Mouse (Mus musculus) heart, adult 9 months (tissue): ENCODE results near the gene Blm.

Experiments
- DNase-seq, 2 experiments: peaks; one replicate each; pipeline ENCODE4 v3.0.0; 2022; ENCODE audit warnings: low spot score in 2 of 2

The Blm gene

GRCm38 (mm10) chr7:80535009-80535744, at the start of gene Blm:
Gene Blm, minus strand, starts transcription at chr7:80535119.
- peak; percentile 96 for DNase-seq

- DNase-seq = peak; percentile 51 to 61
Observed at GRCm38 (mm10) chr7:80583981-80584380, 49.1 kb upstream of the Blm start.

GRCm38 (mm10) chr7:80582821-80583451, 48.0 kb upstream of the Blm start:
- DNase-seq = peak; percentile 60 to 67

DNA sequence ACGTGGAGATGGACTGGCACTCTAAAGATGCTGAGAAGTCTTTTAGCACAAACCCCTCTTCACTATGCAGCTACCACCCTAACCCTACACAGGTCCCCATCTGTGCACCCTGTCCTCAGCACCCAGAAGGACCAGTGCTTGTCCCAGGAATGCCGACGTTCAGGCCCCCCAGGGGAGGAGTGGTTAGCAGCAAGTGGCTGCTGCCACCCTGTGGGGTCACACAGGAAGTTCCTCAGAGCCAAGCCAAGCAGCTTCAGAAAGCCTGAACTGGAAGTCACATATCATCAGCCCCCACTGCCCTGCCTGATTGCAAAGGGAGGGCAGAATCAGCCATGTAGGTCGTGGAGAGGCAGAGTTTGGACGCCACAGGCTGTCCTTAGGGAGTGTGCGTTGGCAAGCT, 45.4 kb upstream of the Blm start:
- peak in 1 of 2 experiments; percentile 44 for DNase-seq

DNA sequence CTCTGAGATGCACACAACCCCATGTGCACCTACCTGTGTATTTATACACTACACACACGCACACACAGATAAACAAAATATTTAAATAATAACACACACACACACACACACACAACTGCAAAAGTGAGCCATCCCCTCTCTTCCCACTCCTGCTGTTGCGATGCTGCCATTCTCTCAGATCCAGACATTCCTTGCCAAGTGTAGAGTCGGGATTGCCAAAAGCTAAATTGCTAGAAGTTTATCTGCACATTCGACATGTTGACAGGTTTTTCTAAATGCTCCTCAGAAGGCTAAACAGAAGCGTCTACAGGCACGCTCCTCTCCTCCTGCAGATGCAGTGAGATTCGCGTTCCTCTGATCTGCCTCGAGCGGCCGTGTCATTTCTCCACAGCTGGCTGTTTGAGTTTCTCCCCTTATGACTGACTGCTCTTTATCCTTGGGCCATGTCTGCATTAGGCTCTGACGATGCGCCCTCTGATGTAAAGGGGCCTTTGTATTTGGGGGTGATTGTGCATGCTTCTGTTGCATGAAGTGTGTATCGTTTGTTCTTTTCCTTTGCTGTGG, 42.6 kb upstream of the Blm start:
- DNase-seq = no peak

DNA sequence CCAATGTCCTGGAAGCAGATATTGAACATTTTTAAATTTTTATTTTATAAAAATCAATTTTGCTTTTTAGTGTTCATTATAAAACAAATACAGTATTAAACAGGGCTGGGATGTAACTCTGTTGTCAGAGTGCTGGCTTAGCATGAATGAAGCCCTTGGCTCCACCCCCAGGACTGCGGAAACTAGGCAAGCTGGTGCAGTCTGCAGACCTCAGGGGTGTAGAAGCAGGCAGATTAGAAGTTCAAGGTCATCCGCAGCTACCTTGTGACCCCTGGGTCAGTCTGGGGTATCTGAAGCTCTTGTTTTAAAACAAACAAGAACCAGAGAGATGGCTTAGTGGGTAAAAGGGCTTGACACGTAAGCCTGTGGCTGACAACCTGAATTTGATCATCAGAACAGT, 41.7 kb upstream of the Blm start:
- no peak for DNase-seq

- no peak for DNase-seq
Observed at GRCm38 (mm10) chr7:80575750-80576149, 40.8 kb upstream of the Blm start.

- DNase-seq = no peak
Observed at GRCm38 (mm10) chr7:80573076-80573475, 38.2 kb upstream of the Blm start.

DNA sequence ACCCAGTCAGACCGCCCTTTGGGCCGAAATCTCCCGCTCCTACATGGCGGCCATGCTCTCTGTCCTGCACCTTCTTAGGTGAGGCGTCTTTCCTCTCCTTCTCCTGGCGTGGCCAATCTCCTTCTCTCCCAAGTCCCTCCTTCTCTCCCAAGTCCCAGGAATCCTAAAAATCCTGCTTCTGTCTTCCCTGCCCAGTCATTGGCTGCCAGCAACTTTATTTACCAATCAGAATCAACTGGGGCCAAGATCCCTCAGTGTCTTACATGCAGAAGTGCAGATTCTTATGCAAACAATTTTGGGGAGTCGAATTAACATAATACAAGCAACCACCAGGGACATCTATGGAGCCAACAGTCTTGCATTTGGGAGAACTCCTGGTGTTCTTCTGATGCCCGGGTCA, 33.1 kb upstream of the Blm start:
- DNase-seq = no peak

- DNase-seq = no peak
Observed at GRCm38 (mm10) chr7:80561931-80562330, 27.0 kb upstream of the Blm start.

- DNase-seq = no peak
Observed at GRCm38 (mm10) chr7:80561271-80561670, 26.4 kb upstream of the Blm start.

- no peak for DNase-seq
Observed at GRCm38 (mm10) chr7:80558572-80558971, 23.7 kb upstream of the Blm start.

DNA sequence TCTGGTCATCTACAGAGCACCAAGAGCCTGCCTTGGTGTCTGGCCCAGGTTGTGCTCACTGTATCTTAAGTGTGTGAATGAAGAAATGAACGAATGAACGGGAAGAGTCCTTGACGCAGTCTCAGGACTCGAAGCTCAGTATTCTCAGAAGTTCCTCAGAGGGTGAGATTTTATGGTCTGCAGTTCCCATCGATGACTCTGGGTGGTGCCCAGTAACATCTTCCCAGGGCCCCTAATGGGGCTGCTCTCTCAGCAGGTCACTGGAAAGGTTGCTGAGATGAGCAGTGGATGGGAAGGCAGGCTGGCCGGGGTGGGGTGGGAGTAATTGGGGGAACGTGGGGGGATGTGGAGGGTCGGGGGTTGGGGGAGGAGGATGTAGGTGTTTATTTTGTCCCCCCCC, 23.2 kb upstream of the Blm start:
- no peak for DNase-seq

GRCm38 (mm10) chr7:80557161-80557560, 22.2 kb upstream of the Blm start:
- DNase-seq = no peak

DNA sequence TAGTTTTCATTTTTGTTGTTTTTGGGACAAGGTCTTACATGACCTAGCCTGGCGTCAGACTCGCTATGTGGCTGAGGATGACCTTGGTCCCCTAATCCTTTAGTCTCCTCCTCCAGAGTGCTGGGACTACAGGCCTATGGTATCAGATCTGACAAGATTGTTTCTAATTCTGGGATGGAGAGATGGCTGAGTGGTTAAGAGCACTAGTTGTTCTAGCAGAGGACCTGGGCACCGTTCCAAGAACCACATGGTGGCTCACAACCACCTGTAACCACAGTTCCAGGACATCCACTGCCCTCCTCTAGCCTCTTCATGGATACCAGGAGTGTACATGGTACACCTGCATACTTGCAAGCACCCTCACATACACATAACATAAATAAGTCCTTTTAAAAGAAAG, 21.2 kb upstream of the Blm start:
- peak; percentile 30 to 41 for DNase-seq

- no peak for DNase-seq
Observed at GRCm38 (mm10) chr7:80555146-80555545, 20.2 kb upstream of the Blm start.

DNA sequence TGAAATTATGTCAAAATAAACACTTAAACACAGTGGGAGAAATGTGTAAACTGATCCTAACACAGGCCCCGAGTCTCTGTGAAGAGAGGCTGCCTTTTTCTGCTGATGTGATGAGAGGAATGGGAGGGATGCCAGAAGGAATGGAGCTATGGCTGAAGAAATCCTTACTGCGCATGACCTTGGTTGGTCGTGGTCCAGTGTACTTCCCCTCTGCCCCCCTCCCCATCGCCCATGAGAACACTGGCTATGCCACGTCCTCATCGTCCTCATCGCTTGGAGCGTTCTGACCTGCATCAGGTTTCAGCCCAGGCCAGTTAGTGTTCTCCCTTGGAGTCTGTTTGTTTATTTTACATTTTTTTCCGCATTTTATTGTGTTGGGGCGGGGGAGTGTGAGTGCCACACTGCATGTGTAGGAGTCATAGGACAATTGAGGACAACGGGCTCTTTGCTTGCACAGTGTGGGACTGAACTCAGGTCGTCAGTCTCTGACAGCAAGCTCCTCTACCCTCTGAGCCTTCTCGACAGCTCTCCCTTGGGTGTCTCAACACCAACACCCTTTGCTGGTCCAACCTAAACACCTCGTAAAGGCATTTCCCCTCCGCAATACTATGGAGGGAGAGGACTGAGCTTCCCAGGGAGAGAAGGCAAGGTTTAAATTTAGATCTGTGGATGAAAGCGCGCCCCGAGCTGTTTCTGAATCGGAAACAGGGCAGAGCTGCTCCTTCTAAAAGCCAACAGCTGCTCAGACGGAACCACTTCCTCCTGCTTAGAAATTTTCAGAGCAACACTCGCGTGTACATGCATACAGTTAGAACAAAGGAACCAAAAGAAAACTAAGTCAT, 19.5 kb upstream of the Blm start:
- DNase-seq = peak in 1 of 2 experiments; percentile 38

DNA sequence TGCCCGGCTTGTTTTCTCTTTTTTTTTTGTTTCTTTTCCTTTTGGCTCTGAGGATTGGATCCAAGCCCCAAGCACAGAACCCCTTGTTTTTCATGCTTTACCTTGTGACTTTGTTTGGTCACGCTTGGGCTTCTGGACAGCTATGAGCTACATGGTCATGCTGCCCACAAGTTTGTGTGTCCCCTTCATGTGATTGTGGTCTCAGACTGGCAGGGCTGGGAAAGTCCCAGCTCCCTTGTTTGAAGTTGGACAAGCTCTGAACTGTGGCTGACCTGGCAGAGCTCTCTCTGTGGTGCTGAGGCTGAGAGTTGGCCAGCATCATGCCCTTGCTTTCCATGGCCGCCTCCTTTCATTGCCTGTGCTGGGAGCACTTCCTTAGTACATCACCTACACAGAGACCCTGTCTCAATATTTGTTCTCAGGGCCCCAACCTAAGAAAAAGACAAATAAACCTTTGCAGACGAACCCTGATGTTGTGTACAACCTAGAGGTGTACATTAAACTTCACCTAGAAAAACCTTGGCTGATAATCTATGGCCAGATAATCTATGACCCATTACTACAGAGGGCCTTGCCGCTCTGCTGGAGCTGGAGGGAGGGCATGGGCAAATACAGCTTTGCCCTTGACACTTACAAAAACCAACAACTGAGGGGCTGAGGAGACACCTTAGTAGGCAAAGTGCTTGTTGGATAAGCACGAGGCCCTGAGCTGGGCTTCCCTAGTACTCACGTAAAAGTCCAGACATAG, 13.8 kb upstream of the Blm start:
- DNase-seq = no peak

DNA sequence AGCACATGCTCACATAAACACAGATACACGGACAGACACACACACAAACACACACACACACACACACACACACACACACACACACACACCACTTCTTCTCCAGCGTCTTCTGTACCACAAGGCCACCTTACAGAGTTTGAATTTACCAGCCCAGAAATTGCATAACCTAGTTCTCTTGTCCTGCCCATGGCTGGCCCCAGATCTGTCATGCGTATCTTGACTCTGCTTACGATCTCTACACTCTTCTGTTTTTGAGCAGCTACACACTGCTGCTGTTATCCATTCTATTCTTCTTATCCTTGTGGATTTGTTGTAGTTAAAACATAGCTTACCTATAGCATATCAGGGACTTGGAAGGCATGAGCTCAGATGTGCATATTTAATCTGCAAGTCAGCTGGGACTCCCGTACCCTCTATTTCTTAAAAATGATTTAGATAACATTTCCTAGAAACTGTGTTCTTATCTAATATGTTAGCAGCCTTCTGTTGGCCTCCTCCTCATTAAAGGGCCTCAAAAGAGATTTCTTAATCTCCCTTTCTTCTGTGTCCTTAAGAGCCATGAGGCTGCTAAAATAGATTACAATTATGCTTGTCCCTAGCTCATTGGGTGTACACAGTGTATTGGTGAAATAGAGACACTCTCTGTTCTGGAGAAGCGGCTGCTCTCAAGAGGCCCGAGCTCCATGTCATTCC, 7.4 kb upstream of the Blm start:
- no peak for DNase-seq

- no peak for DNase-seq
Observed at GRCm38 (mm10) chr7:80539581-80539980, 4.7 kb upstream of the Blm start.
